Mouse (Mus musculus): ENCODE measurements around the gene Jazf1. TPM values are rescaled to one million over a fixed set of nuclear protein-coding genes. Genes with fewer than 3 reads are reported as not detected.
A peak's percentile ranks its signal among the peaks of the same experiment; 100 is the strongest.

Jazf1 gene
- polyA plus RNA-seq, 1 experiment from 2014 or later: 59.3 TPM

- peaks cover 5% of the 10 kb centered on the region for H3K4me1 ChIP-seq (ENCODE audit: control insufficient read depth, insufficient read depth, low read length)
- no peak overlapping the region for H3K4me3 ChIP-seq (ENCODE audit: low read depth, low read length)
- H3K36me3 ChIP-seq (ENCODE audit: control insufficient read depth, insufficient read depth, low read length): no peaks in the 10 kb centered on the region
- no peak for ATAC-seq
- H3K4me2 ChIP-seq (ENCODE audit: low read length): no peak overlapping the region
- H3K9me3 ChIP-seq (replicated peaks; ENCODE audit: control insufficient read depth, low read length, poor library complexity, severe bottlenecking): no peaks in the 10 kb centered on the region
- H3K9ac ChIP-seq (ENCODE audit: low read depth, low read length): no peak overlapping the region
- H3K27ac ChIP-seq (ENCODE audit: low read length): no peak overlapping the region
- WGBS: 81% methylated on average over 9 of the region's 9 CpGs
- H3K27me3 ChIP-seq (ENCODE audit: control insufficient read depth, insufficient read depth, low read depth, low read length): no peaks in the 10 kb centered on the region
Measured at GRCm38 (mm10) chr6:52954441-52954840, 114.0 kb downstream of the Jazf1 start.

- Histone ChIP-seq H3K4me3 (ENCODE audit: low read depth, low read length) (no peak overlapping the region), H3K9ac (ENCODE audit: low read depth, low read length) (no peak overlapping the region), H3K27me3 (ENCODE audit: control insufficient read depth, insufficient read depth, low read depth, low read length) (no peaks in the 10 kb centered on the region), H3K4me2 (ENCODE audit: low read length) (no peak overlapping the region), H3K27ac (ENCODE audit: low read length) (no peak overlapping the region), H3K4me1 (ENCODE audit: control insufficient read depth, insufficient read depth, low read length) (peaks cover 5% of the 10 kb centered on the region), H3K9me3 (replicated peaks; ENCODE audit: control insufficient read depth, low read length, poor library complexity, severe bottlenecking) (no peaks in the 10 kb centered on the region), H3K36me3 (ENCODE audit: control insufficient read depth, insufficient read depth, low read length) (no peaks in the 10 kb centered on the region)
- 0 out of 2 replicates have a peak, but pooled peaks have one; percentile 56 for ATAC-seq
- WGBS: 29% methylated on average over 8 of the region's 8 CpGs
Measured at GRCm38 (mm10) chr6:52952526-52952900, 115.9 kb downstream of the Jazf1 start.

GRCm38 (mm10) chr6:52951871-52952525 is 116.4 kb downstream of the Jazf1 start:
- Histone ChIP-seq H3K4me3 (ENCODE audit: low read depth, low read length) (no peak overlapping the region), H3K27ac (ENCODE audit: low read length) (no peak overlapping the region), H3K4me1 (ENCODE audit: control insufficient read depth, insufficient read depth, low read length) (peaks cover 5% of the 10 kb centered on the region), H3K9me3 (replicated peaks; ENCODE audit: control insufficient read depth, low read length, poor library complexity, severe bottlenecking) (no peaks in the 10 kb centered on the region), H3K36me3 (ENCODE audit: control insufficient read depth, insufficient read depth, low read length) (no peaks in the 10 kb centered on the region), H3K9ac (ENCODE audit: low read depth, low read length) (no peak overlapping the region), H3K27me3 (ENCODE audit: control insufficient read depth, insufficient read depth, low read depth, low read length) (no peaks in the 10 kb centered on the region), H3K4me2 (ENCODE audit: low read length) (no peak overlapping the region)
- 80% methylated on average over 7 of the region's 7 CpGs for WGBS
- no peak for ATAC-seq

GRCm38 (mm10) chr6:52950371-52950770 is 118.1 kb downstream of the Jazf1 start:
- Histone ChIP-seq H3K27ac (ENCODE audit: low read length) (no peak overlapping the region), H3K4me2 (ENCODE audit: low read length) (no peak overlapping the region), H3K4me1 (ENCODE audit: control insufficient read depth, insufficient read depth, low read length) (peaks cover 5% of the 10 kb centered on the region), H3K4me3 (ENCODE audit: low read depth, low read length) (no peak overlapping the region), H3K27me3 (ENCODE audit: control insufficient read depth, insufficient read depth, low read depth, low read length) (no peaks in the 10 kb centered on the region), H3K36me3 (ENCODE audit: control insufficient read depth, insufficient read depth, low read length) (no peaks in the 10 kb centered on the region), H3K9me3 (replicated peaks; ENCODE audit: control insufficient read depth, low read length, poor library complexity, severe bottlenecking) (no peaks in the 10 kb centered on the region), H3K9ac (ENCODE audit: low read depth, low read length) (no peak overlapping the region)
- ATAC-seq: no peak
- 80% methylated on average over 5 of the region's 5 CpGs for WGBS

- 92% methylated on average over 5 of the region's 5 CpGs for WGBS
- no peak for ATAC-seq
- no peaks in the 10 kb centered on the region for H3K4me1 ChIP-seq (ENCODE audit: control insufficient read depth, insufficient read depth, low read length)
- no peaks in the 10 kb centered on the region for H3K27me3 ChIP-seq (ENCODE audit: control insufficient read depth, insufficient read depth, low read depth, low read length)
- H3K4me2 ChIP-seq (ENCODE audit: low read length): no peak overlapping the region
- no peak overlapping the region for H3K4me3 ChIP-seq (ENCODE audit: low read depth, low read length)
- H3K9ac ChIP-seq (ENCODE audit: low read depth, low read length): no peak overlapping the region
- no peak overlapping the region for H3K27ac ChIP-seq (ENCODE audit: low read length)
- no peaks in the 10 kb centered on the region for H3K36me3 ChIP-seq (ENCODE audit: control insufficient read depth, insufficient read depth, low read length)
- no peaks in the 10 kb centered on the region for H3K9me3 ChIP-seq (replicated peaks; ENCODE audit: control insufficient read depth, low read length, poor library complexity, severe bottlenecking)
Measured at GRCm38 (mm10) chr6:52942534-52942933, 125.9 kb downstream of the Jazf1 start.

- Histone ChIP-seq H3K9ac (ENCODE audit: low read depth, low read length) (no peak overlapping the region), H3K36me3 (ENCODE audit: control insufficient read depth, insufficient read depth, low read length) (no peaks in the 10 kb centered on the region), H3K4me1 (ENCODE audit: control insufficient read depth, insufficient read depth, low read length) (no peaks in the 10 kb centered on the region), H3K4me3 (ENCODE audit: low read depth, low read length) (no peak overlapping the region), H3K9me3 (replicated peaks; ENCODE audit: control insufficient read depth, low read length, poor library complexity, severe bottlenecking) (no peaks in the 10 kb centered on the region), H3K27me3 (ENCODE audit: control insufficient read depth, insufficient read depth, low read depth, low read length) (no peaks in the 10 kb centered on the region), H3K4me2 (ENCODE audit: low read length) (no peak overlapping the region), H3K27ac (ENCODE audit: low read length) (no peak overlapping the region)
- 78% methylated on average over 5 of the region's 5 CpGs for WGBS
- ATAC-seq: no peak
Measured at GRCm38 (mm10) chr6:52942101-52942500, 126.3 kb downstream of the Jazf1 start.

GRCm38 (mm10) chr6:52937916-52938315 is 130.5 kb downstream of the Jazf1 start:
- Histone ChIP-seq H3K9ac (ENCODE audit: low read depth, low read length) (no peak overlapping the region), H3K27me3 (ENCODE audit: control insufficient read depth, insufficient read depth, low read depth, low read length) (no peaks in the 10 kb centered on the region), H3K9me3 (replicated peaks; ENCODE audit: control insufficient read depth, low read length, poor library complexity, severe bottlenecking) (no peaks in the 10 kb centered on the region), H3K36me3 (ENCODE audit: control insufficient read depth, insufficient read depth, low read length) (no peaks in the 10 kb centered on the region), H3K4me2 (ENCODE audit: low read length) (no peak overlapping the region), H3K4me3 (ENCODE audit: low read depth, low read length) (no peak overlapping the region), H3K27ac (ENCODE audit: low read length) (no peak overlapping the region), H3K4me1 (ENCODE audit: control insufficient read depth, insufficient read depth, low read length) (peaks cover 3% of the 10 kb centered on the region; the same call in 1 of the 2 replicates)
- no peak for ATAC-seq
- WGBS: 64% methylated on average over 3 of the region's 3 CpGs

- H3K4me3 ChIP-seq (ENCODE audit: low read depth, low read length): no peak overlapping the region
- H3K27me3 ChIP-seq (ENCODE audit: control insufficient read depth, insufficient read depth, low read depth, low read length): no peaks in the 10 kb centered on the region
- no peaks in the 10 kb centered on the region for H3K9me3 ChIP-seq (replicated peaks; ENCODE audit: control insufficient read depth, low read length, poor library complexity, severe bottlenecking)
- no peak for ATAC-seq
- no peaks in the 10 kb centered on the region for H3K36me3 ChIP-seq (ENCODE audit: control insufficient read depth, insufficient read depth, low read length)
- no peak overlapping the region for H3K4me2 ChIP-seq (ENCODE audit: low read length)
- H3K9ac ChIP-seq (ENCODE audit: low read depth, low read length): no peak overlapping the region
- peaks cover 3% of the 10 kb centered on the region; the same call in 1 of the 2 replicates for H3K4me1 ChIP-seq (ENCODE audit: control insufficient read depth, insufficient read depth, low read length)
- 48% methylated on average over 10 of the region's 10 CpGs for WGBS
- no peak overlapping the region for H3K27ac ChIP-seq (ENCODE audit: low read length)
Measured at GRCm38 (mm10) chr6:52936995-52937394, 131.4 kb downstream of the Jazf1 start.

GRCm38 (mm10) chr6:52934021-52934420 is 134.4 kb downstream of the Jazf1 start:
- no peak overlapping the region for H3K4me3 ChIP-seq (ENCODE audit: low read depth, low read length)
- no peaks in the 10 kb centered on the region for H3K9me3 ChIP-seq (replicated peaks; ENCODE audit: control insufficient read depth, low read length, poor library complexity, severe bottlenecking)
- WGBS: 88% methylated on average over 6 of the region's 6 CpGs
- no peaks in the 10 kb centered on the region for H3K27me3 ChIP-seq (ENCODE audit: control insufficient read depth, insufficient read depth, low read depth, low read length)
- H3K9ac ChIP-seq (ENCODE audit: low read depth, low read length): no peak overlapping the region
- no peak overlapping the region for H3K27ac ChIP-seq (ENCODE audit: low read length)
- H3K4me1 ChIP-seq (ENCODE audit: control insufficient read depth, insufficient read depth, low read length): peaks cover 3% of the 10 kb centered on the region; the same call in 1 of the 2 replicates
- no peak overlapping the region for H3K4me2 ChIP-seq (ENCODE audit: low read length)
- ATAC-seq: no peak
- H3K36me3 ChIP-seq (ENCODE audit: control insufficient read depth, insufficient read depth, low read length): no peaks in the 10 kb centered on the region
